Mouse (Mus musculus): ENCODE results near the gene Frmd6. TPM values are rescaled to one million over a fixed set of nuclear protein-coding genes. Genes with fewer than 3 reads are reported as not detected.
A peak's percentile ranks its signal among the peaks of the same experiment; 100 is the strongest.

The Frmd6 gene
- polyA plus RNA-seq, 1 experiment from 2014 or later = 34.9 TPM

GRCm38 (mm10) chr12:70856776-70857175, 31.5 kb downstream of the Frmd6 start:
- Histone ChIP-seq H3K4me1 (peaks cover 10% of the 10 kb centered on the region; the same call in 1 of the 2 replicates), H3K4me3 (no peak overlapping the region), H3K27me3 (no peaks in the 10 kb centered on the region), H3K36me3 (no peaks in the 10 kb centered on the region), H3K4me2 (no peak overlapping the region), H3K9me3 (no peaks in the 10 kb centered on the region), H3K27ac (no peak overlapping the region), H3K9ac (no peak overlapping the region)
- no peak for ATAC-seq (ENCODE audit: borderline replicate concordance, extremely low read depth, low FRiP score, low TSS enrichment)
- WGBS = 92% methylated on average over 4 of the region's 4 CpGs

GRCm38 (mm10) chr12:70863281-70863680, 38.0 kb downstream of the Frmd6 start:
- Histone ChIP-seq H3K9ac (no peak overlapping the region), H3K4me1 (peaks cover 5% of the 10 kb centered on the region), H3K27ac (no peak overlapping the region), H3K36me3 (peaks cover 10% of the 10 kb centered on the region; the same call in 1 of the 2 replicates), H3K27me3 (no peaks in the 10 kb centered on the region), H3K4me3 (no peak overlapping the region), H3K4me2 (no peak overlapping the region), H3K9me3 (no peaks in the 10 kb centered on the region)
- ATAC-seq (ENCODE audit: borderline replicate concordance, extremely low read depth, low FRiP score, low TSS enrichment) = no peak
- WGBS = 60% methylated on average over 7 of the region's 7 CpGs

GRCm38 (mm10) chr12:70867780-70868179, 42.5 kb downstream of the Frmd6 start:
- H3K4me1 ChIP-seq = peaks cover 14% of the 10 kb centered on the region
- ATAC-seq (ENCODE audit: borderline replicate concordance, extremely low read depth, low FRiP score, low TSS enrichment) = no peak
- 39% methylated on average over 3 of the region's 3 CpGs for WGBS
- H3K36me3 ChIP-seq = peaks cover 10% of the 10 kb centered on the region; the same call in 1 of the 2 replicates
- no peaks in the 10 kb centered on the region for H3K9me3 ChIP-seq
- H3K27me3 ChIP-seq = no peaks in the 10 kb centered on the region
- H3K27ac ChIP-seq = peak overlapping the region; percentile 79; the same call in 1 of the 2 replicates
- H3K4me3 ChIP-seq = no peak overlapping the region
- no peak overlapping the region for H3K9ac ChIP-seq
- H3K4me2 ChIP-seq = no peak overlapping the region

GRCm38 (mm10) chr12:70868190-70868987, 43.1 kb downstream of the Frmd6 start:
- Histone ChIP-seq H3K27me3 (no peaks in the 10 kb centered on the region), H3K4me1 (peaks cover 14% of the 10 kb centered on the region)

GRCm38 (mm10) chr12:70868988-70869291, 43.6 kb downstream of the Frmd6 start:
- H3K9ac ChIP-seq = no peak overlapping the region
- no peaks in the 10 kb centered on the region for H3K27me3 ChIP-seq
- H3K36me3 ChIP-seq = peaks cover 10% of the 10 kb centered on the region; the same call in 1 of the 2 replicates
- peaks cover 14% of the 10 kb centered on the region for H3K4me1 ChIP-seq
- no peak overlapping the region for H3K4me3 ChIP-seq
- WGBS = 65% methylated on average over 9 of the region's 9 CpGs
- H3K9me3 ChIP-seq = no peaks in the 10 kb centered on the region
- H3K4me2 ChIP-seq = no peak overlapping the region
- ATAC-seq (ENCODE audit: borderline replicate concordance, extremely low read depth, low FRiP score, low TSS enrichment) = no peak
- peak overlapping the region; percentile 79 for H3K27ac ChIP-seq

More at GRCm38 (mm10) chr12:70868190-70868987, 43.1 kb downstream of the Frmd6 start:
- H3K27ac ChIP-seq = peak overlapping the region; percentile 79
- H3K9me3 ChIP-seq = no peaks in the 10 kb centered on the region
- 23% methylated on average over 7 of the region's 7 CpGs for WGBS
- no peak overlapping the region for H3K4me2 ChIP-seq
- H3K36me3 ChIP-seq = peaks cover 10% of the 10 kb centered on the region; the same call in 1 of the 2 replicates
- no peak overlapping the region for H3K9ac ChIP-seq
- no peak overlapping the region for H3K4me3 ChIP-seq
- peak; percentile 82 for ATAC-seq (ENCODE audit: borderline replicate concordance, extremely low read depth, low FRiP score, low TSS enrichment)

GRCm38 (mm10) chr12:70873544-70873943, 48.2 kb downstream of the Frmd6 start:
- 45% methylated on average over 6 of the region's 6 CpGs for WGBS
- H3K4me1 ChIP-seq = peaks cover 19% of the 10 kb centered on the region
- H3K36me3 ChIP-seq = peaks cover 3% of the 10 kb centered on the region
- H3K4me2 ChIP-seq = no peak overlapping the region
- no peak overlapping the region for H3K4me3 ChIP-seq
- H3K27me3 ChIP-seq = no peaks in the 10 kb centered on the region
- H3K27ac ChIP-seq = peak overlapping the region; percentile 32; the same call in 1 of the 2 replicates
- no peaks in the 10 kb centered on the region for H3K9me3 ChIP-seq
- no peak overlapping the region for H3K9ac ChIP-seq
- ATAC-seq (ENCODE audit: borderline replicate concordance, extremely low read depth, low FRiP score, low TSS enrichment) = no peak

GRCm38 (mm10) chr12:70876270-70876998, 51.1 kb downstream of the Frmd6 start:
- Histone ChIP-seq H3K9me3 (no peaks in the 10 kb centered on the region), H3K36me3 (peaks cover 23% of the 10 kb centered on the region), H3K27me3 (no peaks in the 10 kb centered on the region), H3K9ac (no peak overlapping the region), H3K4me2 (no peak overlapping the region), H3K4me3 (no peak overlapping the region), H3K4me1 (peaks cover 22% of the 10 kb centered on the region), H3K27ac (no peak overlapping the region; the same call in 1 of the 2 replicates)
- 75% methylated on average over 21 of the region's 21 CpGs for whole genome bisulfite sequencing
- ATAC-seq (ENCODE audit: borderline replicate concordance, extremely low read depth, low FRiP score, low TSS enrichment) = no peak

GRCm38 (mm10) chr12:70877926-70878710, 52.8 kb downstream of the Frmd6 start:
- WGBS = 76% methylated on average over 20 of the region's 20 CpGs
- ATAC-seq (ENCODE audit: borderline replicate concordance, extremely low read depth, low FRiP score, low TSS enrichment) = no peak
- Histone ChIP-seq H3K9ac (no peak overlapping the region), H3K27ac (0 out of 2 replicates have a peak overlapping the region, but pooled peaks have one; percentile 5), H3K4me3 (no peak overlapping the region), H3K27me3 (no peaks in the 10 kb centered on the region), H3K9me3 (no peaks in the 10 kb centered on the region), H3K36me3 (peaks cover 28% of the 10 kb centered on the region), H3K4me2 (no peak overlapping the region), H3K4me1 (peaks cover 27% of the 10 kb centered on the region)

GRCm38 (mm10) chr12:70880396-70880975, 55.2 kb downstream of the Frmd6 start:
- Histone ChIP-seq H3K9ac (no peak overlapping the region), H3K4me1 (peaks cover 27% of the 10 kb centered on the region), H3K27ac (0 out of 2 replicates have a peak overlapping the region, but pooled peaks have one; percentile 1), H3K27me3 (no peaks in the 10 kb centered on the region), H3K4me3 (no peak overlapping the region), H3K36me3 (peaks cover 39% of the 10 kb centered on the region), H3K9me3 (no peaks in the 10 kb centered on the region), H3K4me2 (no peak overlapping the region)
- WGBS = 63% methylated on average over 9 of the region's 9 CpGs
- ATAC-seq (ENCODE audit: borderline replicate concordance, extremely low read depth, low FRiP score, low TSS enrichment) = no peak

GRCm38 (mm10) chr12:70881340-70881739, 56.0 kb downstream of the Frmd6 start:
- Histone ChIP-seq H3K9me3 (no peaks in the 10 kb centered on the region), H3K4me3 (no peak overlapping the region), H3K36me3 (peaks cover 39% of the 10 kb centered on the region), H3K4me1 (peaks cover 21% of the 10 kb centered on the region), H3K27ac (peak overlapping the region; percentile 6; the same call in 1 of the 2 replicates), H3K27me3 (no peaks in the 10 kb centered on the region), H3K9ac (no peak overlapping the region), H3K4me2 (no peak overlapping the region)
- no peak for ATAC-seq (ENCODE audit: borderline replicate concordance, extremely low read depth, low FRiP score, low TSS enrichment)
- 51% methylated on average over 12 of the region's 12 CpGs for WGBS

GRCm38 (mm10) chr12:70881854-70882253, 56.5 kb downstream of the Frmd6 start:
- peak overlapping the region; percentile 6; the same call in 1 of the 2 replicates for H3K27ac ChIP-seq
- no peak overlapping the region for H3K4me2 ChIP-seq
- no peaks in the 10 kb centered on the region for H3K27me3 ChIP-seq
- H3K4me3 ChIP-seq = no peak overlapping the region
- peaks cover 16% of the 10 kb centered on the region for H3K4me1 ChIP-seq
- H3K9ac ChIP-seq = no peak overlapping the region
- ATAC-seq (ENCODE audit: borderline replicate concordance, extremely low read depth, low FRiP score, low TSS enrichment) = no peak
- 83% methylated on average over 4 of the region's 4 CpGs for WGBS
- H3K9me3 ChIP-seq = no peaks in the 10 kb centered on the region
- peaks cover 40% of the 10 kb centered on the region for H3K36me3 ChIP-seq
